Mouse (Mus musculus) liver, adult 10 weeks (tissue): ENCODE results near the gene Kcnq2. TPM values are rescaled to one million over a fixed set of nuclear protein-coding genes. Genes with fewer than 3 reads are reported as not detected.

ENCODE experiments used
- polyA plus RNA-seq: library from polyadenylated mRNA; stranded (reverse); fragments of 350-450 nt; fragmentation: Illumina TruSeq; extraction: RNeasy Lipid Tissue Mini Kit (QIAGEN cat#74804); gene quantifications from one replicate; pipeline ENCODE4 v1.2.3, GENCODE M21; 2014; ENCODE audit warnings: low read depth, low replicate concordance

Kcnq2 gene
- polyA plus RNA-seq: not detected

DNA sequence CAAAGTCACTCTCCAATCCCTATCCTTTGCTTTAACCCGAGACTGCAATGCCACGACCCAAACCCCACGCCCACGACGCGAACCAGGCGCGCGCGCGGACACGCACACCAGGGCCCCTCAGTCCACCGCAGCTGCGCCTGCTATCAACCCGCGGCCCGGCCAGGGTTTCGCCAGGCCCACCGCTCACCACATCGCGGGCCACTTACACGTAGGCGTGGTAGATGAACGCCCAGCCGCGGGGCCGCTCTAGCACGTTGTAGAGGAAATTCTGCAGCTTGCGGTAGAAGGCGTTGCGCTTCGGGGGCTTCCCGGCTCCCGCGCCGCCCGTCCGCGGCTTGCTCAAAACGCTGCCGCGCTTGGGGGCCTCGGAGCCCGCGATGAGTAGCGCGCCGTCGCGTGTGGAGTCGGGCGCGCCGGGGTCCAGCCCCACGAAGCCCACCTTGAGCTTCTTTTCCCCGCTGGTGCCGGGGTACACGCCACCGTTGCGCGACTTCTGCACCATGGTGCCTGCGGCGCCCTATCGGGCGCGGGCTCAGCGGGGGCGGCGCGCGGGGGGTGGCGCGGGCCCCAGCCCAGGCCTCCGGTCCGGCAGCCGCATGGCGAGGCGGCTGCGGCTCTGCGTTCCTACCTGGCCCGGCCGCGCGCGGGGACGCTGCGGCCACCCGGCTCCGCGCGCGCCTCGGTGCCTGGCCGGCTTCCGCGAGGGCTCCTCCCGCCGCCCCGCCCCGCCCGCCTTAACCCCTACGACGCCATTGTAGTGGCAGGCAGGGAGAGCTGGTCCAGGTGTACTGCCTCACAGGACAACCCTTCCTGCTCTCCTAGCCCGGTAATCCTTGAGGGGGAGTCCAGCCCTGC lies at the start of gene Kcnq2:
Gene Kcnq2 (minus strand): TSS at position 710 of the 855 bp plus-strand sequence.

DNA sequence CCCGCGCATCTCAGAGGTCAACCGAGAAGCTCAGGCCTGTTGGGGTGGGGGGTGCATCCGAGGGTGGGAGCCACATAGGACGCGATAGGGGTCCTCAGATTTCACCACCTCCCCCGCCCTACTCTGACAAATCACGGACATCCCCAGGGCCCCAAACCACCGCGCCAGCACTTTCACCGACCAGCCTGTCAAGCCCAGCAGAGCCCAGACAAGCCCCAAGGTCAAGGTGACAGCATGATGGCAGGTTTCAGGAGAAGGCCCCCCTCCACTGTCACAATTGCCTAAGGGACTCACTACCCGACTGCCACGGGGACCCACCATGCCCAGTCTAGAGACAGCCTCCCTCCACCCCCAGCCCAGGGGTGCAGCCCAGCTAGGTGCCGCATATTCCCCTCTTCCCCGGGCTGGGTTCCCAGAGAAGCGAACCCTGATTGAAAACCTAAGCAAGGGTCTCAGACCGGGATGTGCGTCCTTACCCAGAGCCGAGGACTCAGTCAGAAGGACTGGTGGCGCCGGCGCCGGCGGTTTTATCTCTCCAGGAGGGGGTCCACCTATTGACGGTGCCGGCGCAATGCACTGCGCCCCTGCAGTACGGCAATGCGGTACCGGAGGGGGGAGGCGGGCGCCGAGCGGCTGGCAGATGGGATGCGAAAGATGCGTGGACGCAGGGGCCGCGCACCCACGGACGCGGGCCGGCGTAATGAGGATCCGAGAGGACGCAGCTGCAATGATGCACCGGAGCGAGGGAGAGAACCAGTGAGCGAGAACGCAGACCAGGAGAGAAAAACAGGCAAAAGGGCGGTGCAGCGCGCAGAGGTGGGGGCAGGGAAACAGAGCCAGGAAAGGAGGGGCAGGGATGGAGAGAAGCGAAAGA lies 21.4 kb upstream of the Kcnq2 start, which contains the start of gene Eef1a2:
Gene Eef1a2 (minus strand): TSS at position 767 of the 874 bp plus-strand sequence.

DNA sequence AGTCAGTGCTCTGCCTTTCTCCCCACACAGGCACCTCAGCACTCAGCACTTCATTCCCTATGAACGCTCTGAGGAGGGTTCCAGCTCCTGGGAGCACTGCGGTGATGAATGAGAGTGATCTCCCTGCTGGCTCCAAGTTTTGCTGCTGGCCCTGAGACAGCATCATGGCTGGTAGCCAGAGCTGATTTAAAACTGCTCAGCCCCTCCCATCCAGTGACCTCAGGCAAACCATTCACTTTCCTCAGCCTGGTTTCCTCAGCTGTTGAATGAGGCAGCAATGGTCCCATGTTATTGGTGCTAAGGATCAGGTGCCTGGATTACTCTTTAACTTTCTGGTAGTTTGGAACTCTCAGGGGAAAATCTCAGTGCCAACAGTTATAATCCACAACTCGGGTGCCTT lies 91.7 kb downstream of the Kcnq2 start, which contains the start of gene Chrna4:
Gene Chrna4 (minus strand): TSS at position 110 of the 400 bp plus-strand sequence.

Other genes with a start within 250 kb of the Kcnq2 start
- gene Ythdf1, start 214.4 kb downstream of the Kcnq2 start, polyA plus RNA-seq: 25.1 TPM
- not detected for gene Birc7, start 206.3 kb downstream of the Kcnq2 start, polyA plus RNA-seq
- not detected for gene Nkain4, start 180.6 kb downstream of the Kcnq2 start, polyA plus RNA-seq
- gene Arfgap1, start 168.1 kb downstream of the Kcnq2 start, polyA plus RNA-seq: 3.9 TPM
- not detected for gene Col20a1, start 148.8 kb downstream of the Kcnq2 start, polyA plus RNA-seq
- 0.42 TPM for gene Chrna4, start 91.8 kb downstream of the Kcnq2 start, polyA plus RNA-seq
- not detected for gene Eef1a2, start 21.7 kb upstream of the Kcnq2 start, polyA plus RNA-seq
- gene Ppdpf, start 51.9 kb upstream of the Kcnq2 start, polyA plus RNA-seq: 20.3 TPM
- gene Ptk6, start 67.5 kb upstream of the Kcnq2 start, polyA plus RNA-seq: 1.6 TPM
- not detected for gene Srms, start 77.9 kb upstream of the Kcnq2 start, polyA plus RNA-seq
- gene Fndc11, start 84.7 kb upstream of the Kcnq2 start, polyA plus RNA-seq: not detected
- 8.3 TPM for gene Helz2, start 106.7 kb upstream of the Kcnq2 start, polyA plus RNA-seq
- gene Gmeb2, start 152.7 kb upstream of the Kcnq2 start, polyA plus RNA-seq: 5.7 TPM
- not detected for gene Stmn3, start 179.2 kb upstream of the Kcnq2 start, polyA plus RNA-seq
- gene Rtel1, start 184.4 kb upstream of the Kcnq2 start, polyA plus RNA-seq: 4.1 TPM
- gene Zgpat, start 229.6 kb upstream of the Kcnq2 start, polyA plus RNA-seq: 1.6 TPM
- 22.1 TPM for gene Arfrp1, start 230.1 kb upstream of the Kcnq2 start, polyA plus RNA-seq
- 0.50 TPM for gene Lime1, start 244.8 kb upstream of the Kcnq2 start, polyA plus RNA-seq